Mouse (Mus musculus): ENCODE results near the gene Rars. TPM values are rescaled to one million over a fixed set of nuclear protein-coding genes. Genes with fewer than 3 reads are reported as not detected.

Gene Rars
- polyA plus RNA-seq (2014; fragmentation: Illumina TruSeq; extraction: RNeasy Lipid Tissue Mini Kit (QIAGEN cat#74804); ENCODE audit: low read depth, low replicate concordance) = 197 TPM

GRCm38 (mm10) chr11:35834022-35834760, at the start of gene Rars:
Gene Rars, minus strand, starts transcription at chr11:35834506.

GRCm38 (mm10) chr11:35798874-35799273, 35.4 kb downstream of the Rars start, which contains the start of gene Fbll1:
Gene Fbll1, minus strand, starts transcription at chr11:35798884.

GRCm38 (mm10) chr11:35769188-35769745, 65.0 kb downstream of the Rars start, which contains the start of gene Pank3:
Gene Pank3, plus strand, starts transcription at chr11:35769484.

Other genes with a start within 250 kb of the Rars start
- 218 TPM for gene Pank3, start 65.0 kb downstream of the Rars start, polyA plus RNA-seq (2014; fragmentation: Illumina TruSeq; extraction: RNeasy Lipid Tissue Mini Kit (QIAGEN cat#74804); ENCODE audit: low read depth, low replicate concordance)
- gene Fbll1, start 35.6 kb downstream of the Rars start, polyA plus RNA-seq (2014; fragmentation: Illumina TruSeq; extraction: RNeasy Lipid Tissue Mini Kit (QIAGEN cat#74804); ENCODE audit: low read depth, low replicate concordance) = not detected
- 20.1 TPM for gene Wwc1, start 146.0 kb upstream of the Rars start, polyA plus RNA-seq (2014; fragmentation: Illumina TruSeq; extraction: RNeasy Lipid Tissue Mini Kit (QIAGEN cat#74804); ENCODE audit: low read depth, low replicate concordance)

All from adrenal gland, adult 10 weeks (tissue).